Mouse (Mus musculus) hindbrain, embryonic 13.5 days (tissue): ENCODE results near the gene Npcd. TPM values are rescaled to one million over a fixed set of nuclear protein-coding genes. Genes with fewer than 3 reads are reported as not detected.
A peak's percentile ranks its signal among the peaks of the same experiment; 100 is the strongest.

Source experiments
- ATAC-seq: fragments of 200-750 bp; cut with Nextera tagmentation; 2 replicates; pipeline ENCODE4 v1.8.0; 2017; ENCODE audit warnings: moderate TSS enrichment; ENCODE audit not compliant: low FRiP score
- H3K27ac ChIP-seq: fragments of 300-500 bp; sonication (generic); 2 replicates; pipeline ENCODE4 v1.5.1; 2015; ENCODE audit warnings: inconsistent platforms, mild to moderate bottlenecking, moderate library complexity
- H3K27me3 ChIP-seq: fragments of 300-500 bp; sonication (generic); 2 replicates; pipeline ENCODE4 v1.6.1; 2015; ENCODE audit warnings: mild to moderate bottlenecking, inconsistent platforms
- H3K36me3 ChIP-seq: fragments of 300-500 bp; sonication (generic); 2 replicates; pipeline ENCODE4 v1.6.1; 2015; ENCODE audit warnings: mild to moderate bottlenecking, inconsistent platforms
- H3K4me1 ChIP-seq: fragments of 300-500 bp; sonication (generic); replicated peaks from 2 replicates; pipeline ENCODE4 v1.6.1; 2015; ENCODE audit warnings: inconsistent platforms
- H3K4me2 ChIP-seq: fragments of 300-500 bp; sonication (generic); 2 replicates; pipeline ENCODE4 v1.6.1; 2015; ENCODE audit warnings: inconsistent platforms, mild to moderate bottlenecking, moderate library complexity
- H3K4me3 ChIP-seq: fragments of 300-500 bp; sonication (generic); 2 replicates; pipeline ENCODE4 v1.5.1; 2015; ENCODE audit warnings: mild to moderate bottlenecking, inconsistent platforms
- H3K9ac ChIP-seq: fragments of 300-500 bp; sonication (generic); 2 replicates; pipeline ENCODE4 v1.6.1; 2015; ENCODE audit warnings: mild to moderate bottlenecking, inconsistent platforms
- H3K9me3 ChIP-seq: fragments of 300-500 bp; sonication (generic); 2 replicates; pipeline ENCODE4 v1.6.1; 2016; ENCODE audit warnings: inconsistent platforms
- WGBS: fragments of 180-500 bp; shearing (Covaris S2); methylation state at CpG from one replicate; pipeline ENCODE4 v1.1.7; 2015; 5-methylcytosine and 5-hydroxymethylcytosine counted together
- polyA plus RNA-seq: library from polyadenylated mRNA; unstranded; fragments of >200 nt; fragmentation: Nextera tagmentation; extraction: Ambion mirVana; gene quantifications from 2 replicates; pipeline ENCODE4 v1.2.1, GENCODE M21; 2015

Npcd gene
- polyA plus RNA-seq, 1 experiment from 2014 or later, result 0.51 TPM

GRCm38 (mm10) chr15:79744001-79744400 is 90.0 kb downstream of the Npcd start:
- Histone ChIP-seq H3K9ac (no peak overlapping the region), H3K4me3 (no peak overlapping the region), H3K4me1 (peaks cover 31% of the 10 kb centered on the region), H3K9me3 (no peaks in the 10 kb centered on the region), H3K4me2 (no peak overlapping the region), H3K27me3 (no peaks in the 10 kb centered on the region), H3K36me3 (peaks cover 11% of the 10 kb centered on the region), H3K27ac (no peak overlapping the region)
- WGBS, result 93% methylated on average over 11 of the region's 11 CpGs
- no peak for ATAC-seq

- Histone ChIP-seq H3K27me3 (no peaks in the 10 kb centered on the region), H3K4me3 (peak overlapping the region; percentile 98), H3K4me1 (peaks cover 38% of the 10 kb centered on the region), H3K27ac (peak overlapping the region; percentile 86), H3K4me2 (peak overlapping the region; percentile 67), H3K9ac (peak overlapping the region; percentile 96), H3K9me3 (no peaks in the 10 kb centered on the region), H3K36me3 (peaks cover 24% of the 10 kb centered on the region)
- ATAC-seq, result no peak
- WGBS, result 1% methylated on average over 23 of the region's 23 CpGs
Observed at GRCm38 (mm10) chr15:79742706-79743023, 91.4 kb downstream of the Npcd start.

- peak within 1 kb of the TSS; percentile 86 for H3K27ac ChIP-seq
- no peaks in the 10 kb centered on the region for H3K27me3 ChIP-seq
- H3K36me3 ChIP-seq, result peaks cover 30% of the 10 kb centered on the region
- peak; percentile 94 for ATAC-seq
- H3K4me2 ChIP-seq, result peak within 1 kb of the TSS; percentile 67
- peaks cover 38% of the 10 kb centered on the region for H3K4me1 ChIP-seq
- H3K9me3 ChIP-seq, result no peaks in the 10 kb centered on the region
- under 1% methylated on average over 70 of the region's 93 CpGs for WGBS
- peak within 1 kb of the TSS; percentile 96 for H3K9ac ChIP-seq
- peak within 1 kb of the TSS; percentile 98 for H3K4me3 ChIP-seq
Observed at GRCm38 (mm10) chr15:79741921-79742705, 91.9 kb downstream of the Npcd start, which contains the start of gene Sun2. Gene Sun2, minus strand, starts transcription at chr15:79742536.

GRCm38 (mm10) chr15:79741173-79741858 is 92.7 kb downstream of the Npcd start:
- H3K4me3 ChIP-seq, result peak overlapping the region; percentile 98
- no peaks in the 10 kb centered on the region for H3K27me3 ChIP-seq
- ATAC-seq, result no peak
- H3K4me2 ChIP-seq, result peak overlapping the region; percentile 67
- peaks cover 38% of the 10 kb centered on the region for H3K36me3 ChIP-seq
- H3K9me3 ChIP-seq, result no peaks in the 10 kb centered on the region
- peak overlapping the region; percentile 86 for H3K27ac ChIP-seq
- WGBS, result 36% methylated on average over 14 of the region's 14 CpGs
- H3K4me1 ChIP-seq, result peaks cover 38% of the 10 kb centered on the region
- H3K9ac ChIP-seq, result peak overlapping the region; percentile 96

- peaks cover 42% of the 10 kb centered on the region for H3K36me3 ChIP-seq
- no peak overlapping the region for H3K27ac ChIP-seq
- H3K4me3 ChIP-seq, result peak overlapping the region; percentile 98
- ATAC-seq, result no peak
- H3K9ac ChIP-seq, result peak overlapping the region; percentile 96
- peak overlapping the region; percentile 67 for H3K4me2 ChIP-seq
- peaks cover 38% of the 10 kb centered on the region for H3K4me1 ChIP-seq
- H3K9me3 ChIP-seq, result no peaks in the 10 kb centered on the region
- H3K27me3 ChIP-seq, result no peaks in the 10 kb centered on the region
- 82% methylated on average over 3 of the region's 3 CpGs for WGBS
Observed at GRCm38 (mm10) chr15:79740739-79741138, 93.3 kb downstream of the Npcd start.

Other genes starting within 250 kb of the Npcd start
- 0.82 and 1.00 TPM in 2 replicates for gene Dmc1, start 229.1 kb downstream of the Npcd start, polyA plus RNA-seq
- 5.4 and 5.6 TPM in 2 replicates for gene Fam227a, start 175.3 kb downstream of the Npcd start, polyA plus RNA-seq
- gene Cby1, start 175.0 kb downstream of the Npcd start, polyA plus RNA-seq, result 84.2 and 85.8 TPM in 2 replicates
- 246 and 253 TPM in 2 replicates for gene Tomm22, start 163.4 kb downstream of the Npcd start, polyA plus RNA-seq
- 19.1 and 20.2 TPM in 2 replicates for gene Josd1, start 146.3 kb downstream of the Npcd start, polyA plus RNA-seq
- 44.8 and 45.2 TPM in 2 replicates for gene Gtpbp1, start 143.4 kb downstream of the Npcd start, polyA plus RNA-seq
- 9.8 and 10.2 TPM in 2 replicates for gene Sun2, start 91.7 kb downstream of the Npcd start, polyA plus RNA-seq
- 83.5 and 84.9 TPM in 2 replicates for gene Dnal4, start 56.4 kb downstream of the Npcd start, polyA plus RNA-seq
- gene Nptxr, start 29.5 kb downstream of the Npcd start, polyA plus RNA-seq, result 21.0 and 21.4 TPM in 2 replicates
- gene Cbx6, start 451 bp upstream of the Npcd start, polyA plus RNA-seq, result 50.2 and 52.6 TPM in 2 replicates
- 4.5 and 4.7 TPM in 2 replicates for gene Apobec3, start 57.4 kb upstream of the Npcd start, polyA plus RNA-seq
- gene Cbx7, start 136.9 kb upstream of the Npcd start, polyA plus RNA-seq, result 3.6 and 3.7 TPM in 2 replicates
- gene Pdgfb, start 180.7 kb upstream of the Npcd start, polyA plus RNA-seq, result 2.4 and 2.8 TPM in 2 replicates